Mouse (Mus musculus) spleen, adult 2 months (tissue): Measurements from ENCODE around the gene Lrrk1.

Experiments used
- CTCF ChIP-seq: fragments of 200-500 bp; IDR thresholded peaks from 2 replicates; pipeline ENCODE4 v1.5.1; 2011; ENCODE audit warnings: mild to moderate bottlenecking, inconsistent platforms; ENCODE audit not compliant: insufficient read depth, insufficient read length, insufficient replicate concordance; ENCODE audit errors: extremely low read depth
- POLR2A ChIP-seq: fragments of 200-500 bp; IDR thresholded peaks from 2 replicates; pipeline ENCODE4 v1.6.1; 2011; ENCODE audit warnings: low read depth, low read length, inconsistent platforms

DNA sequence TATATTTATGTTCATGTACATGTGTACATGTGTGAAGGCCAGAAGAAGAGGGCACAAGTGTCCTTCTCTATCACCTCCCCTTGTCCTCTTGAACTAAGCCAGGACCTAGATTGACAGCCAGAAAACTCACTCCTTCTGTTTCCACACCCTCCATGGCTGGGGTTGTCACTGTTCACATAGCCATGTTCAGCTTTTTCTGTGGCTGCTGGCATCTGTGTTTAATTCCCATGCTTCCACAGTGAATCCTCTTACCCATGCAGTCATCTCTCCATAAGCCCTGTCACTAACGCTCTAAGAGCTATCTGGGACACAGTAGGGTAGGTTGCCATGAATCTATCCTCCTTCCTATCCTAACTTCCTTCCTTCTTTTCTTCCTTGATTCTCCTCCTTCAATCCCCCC is 192.3 kb downstream of the Lrrk1 start:
- TF ChIP-seq POLR2A (no peak), CTCF (no peak)
